Mouse (Mus musculus) testis, adult 2 months (tissue): ENCODE measurements around the gene Dhx30.

Source experiments
- CTCF ChIP-seq: fragments of 200-500 bp; IDR thresholded peaks from 2 replicates; pipeline ENCODE4 v1.5.1; 2012; ENCODE audit warnings: low read depth, mild to moderate bottlenecking, inconsistent platforms, low read length, moderate library complexity; ENCODE audit not compliant: control insufficient read depth, insufficient read depth, insufficient replicate concordance
- POLR2A ChIP-seq: fragments of 200-500 bp; IDR thresholded peaks from 2 replicates; pipeline ENCODE4 v1.6.1; 2012; ENCODE audit warnings: low read depth, mild to moderate bottlenecking, inconsistent platforms, low read length, moderate library complexity; ENCODE audit not compliant: control insufficient read depth

GRCm38 (mm10) chr9:110139119-110139518 is 21.5 kb upstream of the Dhx30 start:
- TF ChIP-seq CTCF (no peak), POLR2A (no peak)
